Mouse (Mus musculus): Measurements from ENCODE around the gene Park7. TPM values are rescaled to one million over a fixed set of nuclear protein-coding genes. Genes with fewer than 3 reads are reported as not detected.
"Not testable (repeated sequence)": the region's sequence is repeated elsewhere in the genome, so short reads cannot be mapped to it uniquely, and the experiment has no call there.

The Park7 gene
- polyA plus RNA-seq, 1 experiment from 2014 or later = 349 TPM

- H3K36me3 ChIP-seq = no peaks in the 10 kb centered on the region
- H3K4me2 ChIP-seq = peak overlapping the region; percentile 32
- H3K27me3 ChIP-seq = no peaks in the 10 kb centered on the region
- WGBS = 25% methylated on average over 20 of the region's 20 CpGs
- H3K4me3 ChIP-seq = peak overlapping the region; percentile 10; the same call in 1 of the 2 replicates
- ATAC-seq (ENCODE audit: insufficient number of reproducible peaks, low FRiP score, low TSS enrichment, low read depth) = no peak
- no peak overlapping the region for H3K9ac ChIP-seq
- H3K9me3 ChIP-seq = no peaks in the 10 kb centered on the region
- 0 out of 2 replicates have a peak overlapping the region, but pooled peaks have one; percentile 39 for H3K27ac ChIP-seq
- peaks cover 17% of the 10 kb centered on the region for H3K4me1 ChIP-seq
Observed at GRCm38 (mm10) chr4:150889273-150889954, 24.8 kb downstream of the Park7 start.

GRCm38 (mm10) chr4:150888492-150888891 lies 25.7 kb downstream of the Park7 start:
- Histone ChIP-seq H3K27me3 (no peaks in the 10 kb centered on the region), H3K4me1 (peaks cover 17% of the 10 kb centered on the region), H3K36me3 (no peaks in the 10 kb centered on the region), H3K4me3 (no peak overlapping the region), H3K4me2 (no peak overlapping the region), H3K9me3 (no peaks in the 10 kb centered on the region), H3K9ac (no peak overlapping the region), H3K27ac (no peak overlapping the region)
- WGBS = 76% methylated on average over 4 of the region's 4 CpGs
- ATAC-seq (ENCODE audit: insufficient number of reproducible peaks, low FRiP score, low TSS enrichment, low read depth) = no peak

DNA sequence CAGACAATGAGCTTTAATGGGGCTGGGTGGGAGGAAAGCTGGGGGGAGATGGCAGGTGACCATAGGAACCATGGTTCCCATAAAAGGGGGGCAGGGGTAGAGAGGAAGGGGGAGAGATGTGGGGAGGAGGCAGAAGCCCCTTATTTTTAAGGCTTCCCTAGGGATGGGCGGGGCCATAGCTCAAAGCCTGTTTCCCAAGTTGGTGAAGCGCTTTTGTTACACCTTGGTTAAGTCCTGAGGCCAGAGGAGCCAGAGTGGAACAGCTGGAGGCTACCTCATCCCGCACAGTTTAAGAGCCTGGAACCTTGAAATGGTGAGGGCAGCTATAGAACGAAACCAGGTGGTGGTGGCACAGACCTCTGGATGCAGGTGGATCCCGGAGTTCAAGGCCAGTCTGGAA lies 26.3 kb downstream of the Park7 start:
- 61% methylated on average over 5 of the region's 5 CpGs for WGBS
- Histone ChIP-seq H3K9ac (no peak overlapping the region), H3K27ac (no peak overlapping the region), H3K4me2 (no peak overlapping the region), H3K36me3 (no peaks in the 10 kb centered on the region), H3K4me3 (no peak overlapping the region), H3K27me3 (no peaks in the 10 kb centered on the region), H3K4me1 (peaks cover 17% of the 10 kb centered on the region), H3K9me3 (no peaks in the 10 kb centered on the region)
- ATAC-seq (ENCODE audit: insufficient number of reproducible peaks, low FRiP score, low TSS enrichment, low read depth) = no peak

- Histone ChIP-seq H3K9ac (no peak overlapping the region), H3K4me2 (no peak overlapping the region), H3K36me3 (0 out of 2 replicates have a peak, but pooled peaks cover 3% of the 10 kb centered on the region), H3K9me3 (peaks cover 23% of the 10 kb centered on the region), H3K27me3 (no peaks in the 10 kb centered on the region), H3K4me3 (no peak overlapping the region), H3K27ac (no peak overlapping the region), H3K4me1 (no peaks in the 10 kb centered on the region)
- WGBS = 81% methylated on average over 5 of the region's 5 CpGs
- no peak for ATAC-seq (ENCODE audit: insufficient number of reproducible peaks, low FRiP score, low TSS enrichment, low read depth)
Observed at GRCm38 (mm10) chr4:150882632-150883031, 31.6 kb downstream of the Park7 start.

- Histone ChIP-seq H3K27me3 (no peaks in the 10 kb centered on the region), H3K27ac (no peak overlapping the region), H3K4me3 (no peak overlapping the region), H3K4me2 (no peak overlapping the region), H3K9ac (no peak overlapping the region), H3K36me3 (0 out of 2 replicates have a peak, but pooled peaks cover 3% of the 10 kb centered on the region), H3K4me1 (no peaks in the 10 kb centered on the region), H3K9me3 (peaks cover 23% of the 10 kb centered on the region)
- no peak for ATAC-seq (ENCODE audit: insufficient number of reproducible peaks, low FRiP score, low TSS enrichment, low read depth)
- 88% methylated on average over 5 of the region's 5 CpGs for WGBS
Observed at GRCm38 (mm10) chr4:150880364-150880763, 33.9 kb downstream of the Park7 start.

GRCm38 (mm10) chr4:150879631-150880030 lies 34.6 kb downstream of the Park7 start:
- no peak for ATAC-seq (ENCODE audit: insufficient number of reproducible peaks, low FRiP score, low TSS enrichment, low read depth)
- 94% methylated on average over 22 of the region's 22 CpGs for WGBS
- H3K4me3 ChIP-seq = no peak overlapping the region

DNA sequence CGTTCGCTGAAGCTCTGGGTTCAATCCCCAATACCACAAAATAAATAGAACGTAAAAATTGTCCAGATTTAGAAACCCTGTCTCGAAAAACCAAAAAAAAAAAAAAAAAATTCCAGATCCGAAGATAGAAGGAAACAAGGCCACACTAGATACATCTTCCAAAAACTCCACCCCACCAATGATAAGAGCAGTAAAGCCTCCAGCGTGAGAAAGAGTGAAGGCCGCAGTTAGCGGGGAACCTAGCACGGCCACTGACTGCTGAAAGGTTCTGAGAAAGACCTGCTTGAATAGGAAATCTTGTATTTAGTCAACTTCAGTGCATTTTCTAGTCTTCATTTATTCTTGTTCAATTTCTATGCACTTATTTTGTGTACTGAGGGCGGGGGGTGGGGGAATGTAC lies 38.8 kb downstream of the Park7 start:
- Histone ChIP-seq H3K36me3 (0 out of 2 replicates have a peak, but pooled peaks cover 3% of the 10 kb centered on the region), H3K27me3 (no peaks in the 10 kb centered on the region), H3K4me3 (no peak overlapping the region), H3K9ac (no peak overlapping the region), H3K4me2 (no peak overlapping the region), H3K4me1 (peaks cover 24% of the 10 kb centered on the region), H3K9me3 (peaks cover 21% of the 10 kb centered on the region), H3K27ac (no peak overlapping the region)
- ATAC-seq (ENCODE audit: insufficient number of reproducible peaks, low FRiP score, low TSS enrichment, low read depth) = no peak
- WGBS = 83% methylated on average over 10 of the region's 10 CpGs

More at GRCm38 (mm10) chr4:150879631-150880030, 34.6 kb downstream of the Park7 start:
- Histone ChIP-seq H3K27me3 (no peaks in the 10 kb centered on the region), H3K9ac (no peak overlapping the region), H3K36me3 (0 out of 2 replicates have a peak, but pooled peaks cover 3% of the 10 kb centered on the region), H3K9me3 (peaks cover 23% of the 10 kb centered on the region), H3K27ac (no peak overlapping the region), H3K4me1 (no peaks in the 10 kb centered on the region), H3K4me2 (no peak overlapping the region)

DNA sequence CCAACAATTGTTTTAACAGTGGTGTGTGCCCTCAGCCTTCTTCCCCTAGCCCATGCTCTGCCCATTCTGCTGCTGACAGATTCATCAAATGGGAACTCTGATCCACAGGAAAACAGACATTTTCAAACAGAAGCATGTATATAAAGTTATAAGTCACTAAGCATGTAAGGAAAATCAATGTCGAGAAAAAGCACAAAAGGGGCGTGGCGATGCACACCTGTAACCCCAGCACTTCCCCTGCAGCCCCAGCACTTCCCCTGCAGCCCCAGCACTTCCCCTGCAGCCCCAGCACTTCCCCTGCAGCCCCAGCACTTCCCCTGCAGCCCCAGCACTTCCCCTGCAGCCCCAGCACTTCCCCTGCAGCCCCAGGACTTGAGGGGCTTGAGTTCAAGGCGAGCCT lies 39.8 kb downstream of the Park7 start:
- not testable (repeated sequence) for H3K9ac ChIP-seq; ATAC-seq (ENCODE audit: insufficient number of reproducible peaks, low FRiP score, low TSS enrichment, low read depth); H3K27ac ChIP-seq; H3K4me3 ChIP-seq; H3K36me3 ChIP-seq; H3K27me3 ChIP-seq; H3K4me2 ChIP-seq
- 67% methylated on average over 4 of the region's 4 CpGs for WGBS
- Histone ChIP-seq H3K9me3 (peaks cover 11% of the 10 kb centered on the region), H3K4me1 (peaks cover 32% of the 10 kb centered on the region)

GRCm38 (mm10) chr4:150872681-150873080 lies 41.6 kb downstream of the Park7 start:
- peaks cover 5% of the 10 kb centered on the region; the same call in 1 of the 2 replicates for H3K36me3 ChIP-seq
- no peak overlapping the region for H3K4me3 ChIP-seq
- H3K27ac ChIP-seq = peak overlapping the region; percentile 76
- H3K27me3 ChIP-seq = no peaks in the 10 kb centered on the region
- no peaks in the 10 kb centered on the region for H3K9me3 ChIP-seq
- H3K4me2 ChIP-seq = no peak overlapping the region
- peaks cover 36% of the 10 kb centered on the region for H3K4me1 ChIP-seq
- ATAC-seq (ENCODE audit: insufficient number of reproducible peaks, low FRiP score, low TSS enrichment, low read depth) = no peak
- 67% methylated on average over 8 of the region's 8 CpGs for WGBS
- no peak overlapping the region for H3K9ac ChIP-seq

- Histone ChIP-seq H3K27me3 (no peaks in the 10 kb centered on the region), H3K9me3 (no peaks in the 10 kb centered on the region), H3K27ac (peak overlapping the region; percentile 76), H3K9ac (no peak overlapping the region), H3K4me1 (peaks cover 36% of the 10 kb centered on the region), H3K4me2 (no peak overlapping the region), H3K4me3 (no peak overlapping the region), H3K36me3 (peaks cover 10% of the 10 kb centered on the region)
- WGBS = 23% methylated on average over 9 of the region's 9 CpGs
- ATAC-seq (ENCODE audit: insufficient number of reproducible peaks, low FRiP score, low TSS enrichment, low read depth) = peak; percentile 12; the same call in 1 of the 2 replicates
Observed at GRCm38 (mm10) chr4:150872139-150872651, 42.0 kb downstream of the Park7 start.

DNA sequence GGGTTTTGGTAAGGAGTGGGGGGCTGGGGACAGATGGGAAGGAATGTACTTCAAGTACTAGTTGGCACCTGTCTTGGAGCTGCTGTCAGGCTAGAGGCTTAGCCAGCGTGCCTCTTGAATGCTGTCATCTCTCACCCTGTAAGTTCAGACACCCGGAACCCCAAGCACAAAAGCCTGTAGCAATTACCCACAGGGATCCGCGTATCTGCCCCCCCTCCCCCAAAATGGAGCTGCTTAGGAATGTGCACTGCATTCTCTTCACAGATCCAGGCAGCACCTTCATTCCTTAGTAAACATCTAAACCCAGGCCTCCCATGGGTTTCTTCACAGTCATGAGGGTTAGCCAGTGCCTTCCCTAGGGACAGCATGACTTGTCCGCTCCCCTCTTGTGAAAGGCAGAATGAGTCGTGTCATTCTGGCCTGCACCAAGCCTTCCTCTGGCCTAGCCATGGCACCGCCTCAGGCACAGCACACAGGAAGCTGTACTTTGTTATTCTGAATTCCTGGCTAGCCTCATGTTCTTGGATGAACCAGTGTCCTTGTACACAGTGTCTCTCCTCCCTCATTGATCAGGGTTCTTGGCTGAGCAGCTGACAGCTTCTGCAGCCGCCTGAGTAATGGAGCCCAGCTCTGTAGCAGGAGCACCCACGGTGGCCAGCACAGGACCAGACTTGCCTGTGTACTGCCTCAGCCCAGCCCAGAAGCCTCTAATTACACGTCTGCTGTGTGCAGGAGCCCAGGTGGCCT lies 42.7 kb downstream of the Park7 start:
- no peak overlapping the region for H3K4me3 ChIP-seq
- peaks cover 16% of the 10 kb centered on the region for H3K36me3 ChIP-seq
- no peaks in the 10 kb centered on the region for H3K27me3 ChIP-seq
- peaks cover 36% of the 10 kb centered on the region for H3K4me1 ChIP-seq
- peak; percentile 60 for ATAC-seq (ENCODE audit: insufficient number of reproducible peaks, low FRiP score, low TSS enrichment, low read depth)
- no peak overlapping the region for H3K9ac ChIP-seq
- H3K4me2 ChIP-seq = no peak overlapping the region
- WGBS = 17% methylated on average over 10 of the region's 10 CpGs
- peak overlapping the region; percentile 76 for H3K27ac ChIP-seq
- no peaks in the 10 kb centered on the region for H3K9me3 ChIP-seq

DNA sequence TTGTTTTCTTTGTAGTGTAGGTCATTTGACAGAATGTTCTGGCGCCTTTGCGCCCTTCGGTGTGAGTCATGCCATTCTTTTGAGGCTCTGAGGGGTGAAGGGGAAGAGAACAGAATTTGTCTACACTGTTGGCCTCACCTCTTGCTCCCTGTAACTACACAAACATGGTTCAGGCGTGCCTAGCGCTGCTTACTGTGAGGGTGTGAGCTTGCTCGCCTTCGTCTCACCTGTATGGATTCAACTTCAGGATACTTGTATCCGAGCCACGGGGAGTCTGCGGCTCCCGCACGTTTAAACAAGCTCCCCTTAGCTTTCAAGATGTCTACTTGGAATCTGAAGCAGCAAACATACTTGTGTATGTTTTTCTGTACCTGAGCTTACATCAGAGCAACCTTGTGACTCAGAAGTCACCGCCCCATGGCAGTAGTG lies 43.3 kb downstream of the Park7 start:
- peaks cover 36% of the 10 kb centered on the region for H3K4me1 ChIP-seq
- 74% methylated on average over 13 of the region's 13 CpGs for WGBS
- H3K4me2 ChIP-seq = no peak overlapping the region
- no peak for ATAC-seq (ENCODE audit: insufficient number of reproducible peaks, low FRiP score, low TSS enrichment, low read depth)
- H3K27me3 ChIP-seq = no peaks in the 10 kb centered on the region
- peak overlapping the region; percentile 76 for H3K27ac ChIP-seq
- H3K4me3 ChIP-seq = no peak overlapping the region
- H3K9me3 ChIP-seq = no peaks in the 10 kb centered on the region
- H3K9ac ChIP-seq = no peak overlapping the region
- peaks cover 22% of the 10 kb centered on the region for H3K36me3 ChIP-seq

All from limb, embryonic 15.5 days (tissue).